Mouse (Mus musculus): ENCODE results near the gene Mfsd12.

Gene Mfsd12

GRCm38 (mm10) chr10:81356352-81356990 lies 820 bp upstream of the Mfsd12 start:
- DNase-seq, result peak; percentile 39 to 74

- no peak for DNase-seq
Measured at GRCm38 (mm10) chr10:81358209-81358608, 918 bp downstream of the Mfsd12 start.

- peak; percentile 48 to 76 for DNase-seq
Measured at GRCm38 (mm10) chr10:81358841-81359240, 1.6 kb downstream of the Mfsd12 start.

- DNase-seq, result no peak
Measured at GRCm38 (mm10) chr10:81360721-81361120, 3.4 kb downstream of the Mfsd12 start.

- DNase-seq, result no peak
Measured at GRCm38 (mm10) chr10:81362336-81362949, 5.2 kb downstream of the Mfsd12 start.

- peak; percentile 45 to 77 for DNase-seq
Measured at GRCm38 (mm10) chr10:81363436-81364346, 6.4 kb downstream of the Mfsd12 start.

GRCm38 (mm10) chr10:81364666-81365065 lies 7.4 kb downstream of the Mfsd12 start:
- DNase-seq, result peak in 1 of 2 experiments; percentile 73

GRCm38 (mm10) chr10:81365073-81365472 lies 7.8 kb downstream of the Mfsd12 start:
- DNase-seq, result no peak

- DNase-seq, result no peak
Measured at GRCm38 (mm10) chr10:81365672-81366476, 8.6 kb downstream of the Mfsd12 start, which contains the start of gene 4930404N11Rik. TSS of gene 4930404N11Rik (minus strand) at chr10:81365816.

GRCm38 (mm10) chr10:81366477-81367206 lies 9.4 kb downstream of the Mfsd12 start:
- DNase-seq, result no peak

GRCm38 (mm10) chr10:81367207-81367495 lies 9.9 kb downstream of the Mfsd12 start:
- DNase-seq, result no peak

GRCm38 (mm10) chr10:81375322-81375721 lies 18.0 kb downstream of the Mfsd12 start:
- DNase-seq, result no peak

GRCm38 (mm10) chr10:81376561-81377361 lies 19.5 kb downstream of the Mfsd12 start:
- peak in 1 of 2 experiments; percentile 43 for DNase-seq

GRCm38 (mm10) chr10:81377362-81377664 lies 20.0 kb downstream of the Mfsd12 start:
- no peak for DNase-seq

- no peak for DNase-seq
Measured at GRCm38 (mm10) chr10:81377793-81378552, 20.7 kb downstream of the Mfsd12 start, which contains the start of gene Fzr1. TSS of gene Fzr1 (minus strand) at chr10:81378516.

- peak; percentile 100 for DNase-seq
Measured at GRCm38 (mm10) chr10:81378553-81379182, 21.4 kb downstream of the Mfsd12 start.

GRCm38 (mm10) chr10:81379183-81379553 lies 21.9 kb downstream of the Mfsd12 start:
- no peak for DNase-seq

- no peak for DNase-seq
Measured at GRCm38 (mm10) chr10:81379809-81380378, 22.6 kb downstream of the Mfsd12 start.

GRCm38 (mm10) chr10:81382039-81382438 lies 24.7 kb downstream of the Mfsd12 start:
- no peak for DNase-seq
